Mouse (Mus musculus) T-cell, adult 2 months (primary cell): Measurements from ENCODE around the gene Gm18596.
"Not testable (repeated sequence)": the region's sequence is repeated elsewhere in the genome, so short reads cannot be mapped to it uniquely, and the experiment has no call there.

ENCODE experiments used
- DNase-seq: peaks from one replicate; pipeline ENCODE4 v3.0.0; 2022; ENCODE audit warnings: low spot score

The Gm18596 gene

GRCm38 (mm10) chr10:77741924-77742688, at the start of gene Gm18596:
Gene Gm18596, minus strand, starts transcription at chr10:77742638.
- not testable (repeated sequence) for DNase-seq

GRCm38 (mm10) chr10:77788621-77789020, 46.2 kb upstream of the Gm18596 start:
- DNase-seq, result no peak

GRCm38 (mm10) chr10:77787876-77788275, 45.4 kb upstream of the Gm18596 start, which contains the start of gene Gm7137:
Gene Gm7137, minus strand, starts transcription at chr10:77788200.
- DNase-seq, result not testable (repeated sequence)

- DNase-seq, result not testable (repeated sequence)
Measured at GRCm38 (mm10) chr10:77783396-77783795, 41.0 kb upstream of the Gm18596 start.

- DNase-seq, result not testable (repeated sequence)
Measured at GRCm38 (mm10) chr10:77782442-77782841, 40.0 kb upstream of the Gm18596 start, which contains the start of gene Gm3250. Gene Gm3250, minus strand, starts transcription at chr10:77782542.

GRCm38 (mm10) chr10:77776844-77777243, 34.4 kb upstream of the Gm18596 start, which contains the start of gene Gm7138:
Gene Gm7138, minus strand, starts transcription at chr10:77776944.
- DNase-seq, result not testable (repeated sequence)

GRCm38 (mm10) chr10:77772142-77772541, 29.7 kb upstream of the Gm18596 start:
- DNase-seq, result not testable (repeated sequence)

- not testable (repeated sequence) for DNase-seq
Measured at GRCm38 (mm10) chr10:77771225-77771624, 28.8 kb upstream of the Gm18596 start, which contains the start of gene Gm3238. Gene Gm3238, minus strand, starts transcription at chr10:77771325.

GRCm38 (mm10) chr10:77769727-77770126, 27.3 kb upstream of the Gm18596 start:
- no peak for DNase-seq

GRCm38 (mm10) chr10:77759582-77759981, 17.1 kb upstream of the Gm18596 start, which contains the start of gene Gm3233:
Gene Gm3233, minus strand, starts transcription at chr10:77759682.
- not testable (repeated sequence) for DNase-seq

GRCm38 (mm10) chr10:77753448-77753847, 11.0 kb upstream of the Gm18596 start:
- no peak for DNase-seq

GRCm38 (mm10) chr10:77752312-77752711, 9.9 kb upstream of the Gm18596 start:
- not testable (repeated sequence) for DNase-seq

GRCm38 (mm10) chr10:77751254-77751653, 8.8 kb upstream of the Gm18596 start, which contains the start of gene Gm9736:
Gene Gm9736, minus strand, starts transcription at chr10:77751354.
- DNase-seq, result not testable (repeated sequence)

GRCm38 (mm10) chr10:77750686-77751085, 8.2 kb upstream of the Gm18596 start:
- DNase-seq, result not testable (repeated sequence)

- DNase-seq, result no peak
Measured at GRCm38 (mm10) chr10:77738929-77739328, 3.5 kb downstream of the Gm18596 start.

GRCm38 (mm10) chr10:77735928-77736327, 6.5 kb downstream of the Gm18596 start:
- no peak for DNase-seq

- no peak for DNase-seq
Measured at GRCm38 (mm10) chr10:77729241-77729640, 13.2 kb downstream of the Gm18596 start.

GRCm38 (mm10) chr10:77728280-77728679, 14.2 kb downstream of the Gm18596 start:
- no peak for DNase-seq

GRCm38 (mm10) chr10:77726186-77726585, 16.3 kb downstream of the Gm18596 start, which contains the start of gene Gm10100:
Gene Gm10100, plus strand, starts transcription at chr10:77726486.
- no peak for DNase-seq

- DNase-seq, result no peak
Measured at GRCm38 (mm10) chr10:77724855-77725254, 17.6 kb downstream of the Gm18596 start.

GRCm38 (mm10) chr10:77720299-77720698, 22.1 kb downstream of the Gm18596 start, which contains the start of gene Krtap12-1:
Gene Krtap12-1, plus strand, starts transcription at chr10:77720599.
- not testable (repeated sequence) for DNase-seq

GRCm38 (mm10) chr10:77715507-77715906, 26.9 kb downstream of the Gm18596 start, which contains the start of gene Gm10142:
Gene Gm10142, plus strand, starts transcription at chr10:77715807.
- no peak for DNase-seq

- DNase-seq, result no peak
Measured at GRCm38 (mm10) chr10:77713734-77714133, 28.7 kb downstream of the Gm18596 start.
